Mouse (Mus musculus): Measurements from ENCODE around the gene Fam98c. TPM values are rescaled to one million over a fixed set of nuclear protein-coding genes. Genes with fewer than 3 reads are reported as not detected.
A peak's percentile ranks its signal among the peaks of the same experiment; 100 is the strongest.

Gene Fam98c
- total RNA-seq, 2 experiments from 2014 or later = 11.7 to 12.5 TPM

- DNase-seq = peak; percentile 38
These were observed 46.8 kb downstream of the Fam98c start for GRCm38 (mm10) chr7:29108992-29109955.

Other genes starting within 250 kb of the Fam98c start
- 100 to 1,000 TPM in 1 of 2 experiments, 10 to 100 TPM in 1; 90.2 to 120 TPM for gene Actn4, start 193.9 kb downstream of the Fam98c start, total RNA-seq (2021)
- 100 to 1,000 TPM; 169 to 174 TPM for gene Eif3k, start 174.4 kb downstream of the Fam98c start, total RNA-seq (2021)
- gene Map4k1, start 174.2 kb downstream of the Fam98c start, total RNA-seq (2021) = under 1 TPM; 0.66 to 0.93 TPM
- gene Ryr1, start 31.1 kb downstream of the Fam98c start, total RNA-seq (2021) = 100 to 1,000 TPM; 715 to 728 TPM
- 1 to 10 TPM in 1 of 2 experiments, under 1 TPM in 1; 0.86 to 1.4 TPM for gene Rasgrp4, start 21.4 kb downstream of the Fam98c start, total RNA-seq (2021)
- under 1 TPM; 0.32 to 0.35 TPM for gene Ggn, start 14.0 kb upstream of the Fam98c start, total RNA-seq (2021)
- 1 to 10 TPM; 1.9 to 2.4 TPM for gene Spred3, start 14.2 kb upstream of the Fam98c start, total RNA-seq (2021)
- gene Psmd8, start 24.5 kb upstream of the Fam98c start, total RNA-seq (2021) = 100 to 1,000 TPM; 184 to 185 TPM
- under 1 TPM; 0.16 to 0.56 TPM for gene Catsperg1, start 57.8 kb upstream of the Fam98c start, total RNA-seq (2021)
- gene Kcnk6, start 76.3 kb upstream of the Fam98c start, total RNA-seq (2021) = 1 to 10 TPM; 2.9 to 5.0 TPM
- gene Yif1b, start 82.1 kb upstream of the Fam98c start, total RNA-seq (2021) = 10 to 100 TPM; 48.8 to 50.6 TPM
- 1 to 10 TPM in 1 of 2 experiments, under 1 TPM in 1; 0.72 to 1.3 TPM for gene 2200002D01Rik, start 92.2 kb upstream of the Fam98c start, total RNA-seq (2021)
- gene Spint2, start 125.7 kb upstream of the Fam98c start, total RNA-seq (2021) = 1 to 10 TPM; 6.6 to 8.2 TPM
- gene Ppp1r14a, start 133.1 kb upstream of the Fam98c start, total RNA-seq (2021) = 10 to 100 TPM; 11.8 to 13.3 TPM
- gene Dpf1, start 147.7 kb upstream of the Fam98c start, total RNA-seq (2021) = 1 to 10 TPM; 3.4 to 3.8 TPM

All from gastrocnemius, postnatal 10 days (tissue).